Mouse (Mus musculus) gonadal fat pad, adult 2 months (tissue): ENCODE data around the gene Gm1113. TPM values are rescaled to one million over a fixed set of nuclear protein-coding genes. Genes with fewer than 3 reads are reported as not detected.

Experiments used
- DNase-seq: peaks from one replicate; pipeline ENCODE4 v3.0.0-alpha.2; 2012; ENCODE audit warnings: low read depth
- polyA plus RNA-seq: library from polyadenylated mRNA; depleted of rRNA; stranded (reverse); fragments of >200 nt; gene quantifications from 2 replicates; pipeline ENCODE4 v1.2.3, GENCODE M21; 2012

Gm1113 gene
- polyA plus RNA-seq, 1 experiment, result not detected

DNA sequence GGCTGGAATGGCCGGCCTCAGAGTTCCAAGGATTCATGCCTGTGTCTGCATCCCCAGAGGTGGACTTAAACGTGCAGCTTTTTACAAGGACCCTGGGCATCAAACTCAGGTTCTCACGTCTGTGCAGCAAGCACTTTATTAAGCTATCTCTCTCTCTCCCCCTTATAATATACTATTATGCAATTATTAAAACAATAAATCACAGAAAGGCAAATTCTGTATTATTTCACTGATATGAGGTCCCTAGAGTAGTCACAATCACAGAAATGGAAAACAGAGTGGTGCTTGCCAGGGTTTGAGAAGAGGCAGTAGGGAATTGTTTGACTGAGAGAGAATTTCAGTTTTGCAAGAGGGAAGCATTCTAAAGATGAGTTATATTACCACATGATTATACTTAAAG is 11.1 kb upstream of the Gm1113 start:
- DNase-seq, result no peak

GRCm38 (mm10) chr9:35523941-35524411 is 5.9 kb upstream of the Gm1113 start:
- no peak for DNase-seq

DNA sequence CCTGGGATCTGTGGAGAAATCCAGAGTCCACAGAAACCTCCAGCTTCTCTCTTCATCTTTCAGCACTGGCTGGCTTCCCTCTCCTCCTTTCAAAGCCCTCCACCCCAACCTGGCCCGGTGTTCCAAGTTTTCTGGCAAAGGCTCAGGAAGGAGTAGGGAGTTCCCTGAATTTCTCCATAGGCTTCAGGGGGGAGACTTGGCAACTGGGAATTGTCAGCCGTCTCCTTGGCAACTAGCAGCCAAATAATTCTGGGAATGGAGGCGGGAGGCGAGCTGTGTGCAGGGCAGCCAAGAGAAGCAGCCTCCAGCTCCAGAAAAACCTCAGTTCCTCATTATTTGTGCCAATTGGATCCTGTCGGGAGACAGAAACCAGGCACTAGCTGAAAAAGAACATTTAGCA is 5.5 kb upstream of the Gm1113 start:
- no peak for DNase-seq

GRCm38 (mm10) chr9:35522821-35523515 is 4.9 kb upstream of the Gm1113 start:
- no peak for DNase-seq

DNA sequence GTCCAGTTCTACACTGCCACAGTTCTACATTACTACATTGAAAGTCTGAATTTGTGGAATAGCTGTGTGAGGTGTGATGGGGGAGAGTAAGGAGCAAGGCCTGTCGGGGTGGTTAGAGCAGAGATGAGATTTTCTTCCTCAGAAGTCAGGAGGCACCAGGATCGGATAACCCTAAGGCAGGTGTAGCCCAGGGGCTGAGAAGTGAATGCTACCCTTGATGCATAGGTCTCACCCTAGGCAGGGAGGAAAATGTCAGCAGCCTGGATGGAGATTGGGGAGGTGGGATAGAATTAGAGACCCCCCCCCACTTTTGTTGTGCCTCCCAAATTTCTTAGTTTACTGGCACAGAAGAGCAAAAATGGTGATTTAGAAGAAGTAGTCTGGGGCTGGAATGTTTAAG is 4.2 kb upstream of the Gm1113 start:
- DNase-seq, result no peak

DNA sequence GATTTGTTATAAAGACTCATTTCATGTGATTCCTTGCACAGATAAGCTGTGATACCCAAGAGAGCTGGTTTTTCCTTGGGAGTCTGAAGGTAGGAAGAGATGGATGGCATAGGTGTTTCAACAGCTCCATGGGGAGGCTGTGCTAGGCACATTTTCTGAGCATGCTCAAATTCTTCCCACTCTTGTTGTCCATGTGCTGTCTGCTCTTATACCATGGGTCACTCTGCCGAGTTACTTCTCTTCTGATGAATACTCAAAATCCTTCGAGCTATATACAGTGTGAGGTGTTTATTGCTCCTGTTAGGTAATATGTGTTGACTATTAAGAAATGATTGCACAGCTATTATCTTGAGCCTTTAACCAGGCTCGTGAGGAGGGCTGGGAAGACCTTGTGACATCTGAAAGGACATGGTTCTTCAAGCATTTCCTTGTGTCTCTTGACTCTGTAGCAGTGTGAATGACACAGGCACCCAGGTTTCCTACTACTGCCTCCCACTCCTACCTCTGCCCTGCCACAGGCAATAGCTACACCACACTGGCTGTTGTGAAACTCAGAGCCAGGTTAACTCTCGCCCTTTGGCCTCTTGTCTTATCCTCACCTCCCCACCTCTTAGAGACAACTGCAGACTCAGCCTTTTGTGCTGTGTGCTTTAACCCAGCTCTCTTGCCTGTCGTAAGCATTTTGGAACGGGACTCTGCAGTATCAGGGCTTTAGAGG is 2.7 kb upstream of the Gm1113 start:
- DNase-seq, result no peak

DNA sequence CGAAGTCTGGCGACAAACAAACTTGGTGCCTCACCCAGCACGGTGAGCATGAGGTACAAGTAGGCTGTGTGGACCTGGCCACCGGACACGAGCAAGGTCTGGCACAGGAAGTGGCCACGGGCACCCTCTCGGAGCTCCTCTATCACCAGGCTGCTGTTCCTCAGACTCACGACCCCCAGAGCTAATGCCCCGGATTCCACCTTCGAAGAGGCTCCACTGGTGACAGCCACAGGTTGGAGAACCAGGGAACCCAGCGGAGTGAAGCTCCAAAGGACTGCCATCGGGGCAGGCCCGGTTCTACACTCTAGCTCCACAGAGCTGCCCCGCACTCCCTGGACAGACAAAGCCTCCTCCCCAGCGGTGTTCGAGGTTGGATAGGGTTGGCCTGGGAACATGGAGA is 1.4 kb downstream of the Gm1113 start:
- no peak for DNase-seq

DNA sequence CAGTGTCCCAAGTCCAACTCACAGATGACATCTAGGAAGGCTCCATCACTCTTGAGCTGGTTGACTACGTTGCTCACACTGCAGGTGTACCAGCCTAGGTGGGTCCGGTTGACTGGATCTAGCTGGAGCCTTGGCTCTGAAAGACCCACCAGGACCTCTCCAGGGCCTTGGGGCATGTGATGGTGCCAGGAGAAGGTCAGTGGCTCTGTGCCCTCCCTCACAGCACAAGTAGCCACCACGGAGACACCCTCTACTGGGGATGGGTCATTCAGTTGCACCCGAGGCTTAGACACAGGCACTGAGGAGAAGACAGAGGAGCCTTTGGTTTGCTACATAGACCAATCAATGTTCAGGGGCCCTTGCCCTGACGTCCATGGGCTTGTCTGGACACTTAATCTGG is 1.9 kb downstream of the Gm1113 start:
- DNase-seq, result no peak

- no peak for DNase-seq
These were observed 4.2 kb downstream of the Gm1113 start for GRCm38 (mm10) chr9:35513900-35514299.

GRCm38 (mm10) chr9:35508234-35508633 is 9.8 kb downstream of the Gm1113 start:
- no peak for DNase-seq

DNA sequence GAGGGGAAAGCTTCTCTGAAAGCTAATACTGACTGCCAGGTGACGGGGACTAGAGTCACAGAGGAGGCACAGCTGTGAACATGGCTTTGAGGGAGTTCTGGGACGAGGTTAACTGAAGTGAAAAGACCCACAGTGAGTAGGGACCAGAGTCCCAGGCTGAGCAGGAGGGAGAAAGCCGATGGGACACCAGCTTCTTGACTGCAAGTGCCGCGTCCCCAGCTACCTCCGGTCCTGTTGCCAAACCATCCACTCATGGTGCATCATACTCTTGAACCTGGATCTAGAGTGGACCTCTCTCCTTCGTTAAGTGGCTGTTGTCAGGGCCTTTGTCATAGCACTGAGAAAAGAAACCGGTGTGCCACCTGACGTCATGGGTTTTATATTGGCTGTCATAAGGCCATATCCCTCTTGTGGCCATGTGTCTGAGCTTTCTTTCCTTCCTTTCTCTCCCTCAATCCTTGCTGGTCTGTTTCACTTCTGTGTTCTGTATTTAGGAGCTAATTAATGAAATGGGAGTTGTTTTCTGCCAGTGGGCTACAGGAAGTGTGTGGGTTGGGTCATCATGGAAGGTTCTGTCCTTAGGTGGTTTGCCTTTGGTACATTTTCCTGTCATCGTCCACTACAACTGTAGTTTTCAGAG is 15.6 kb downstream of the Gm1113 start:
- DNase-seq, result no peak

- DNase-seq, result no peak
These were observed 18.1 kb downstream of the Gm1113 start for GRCm38 (mm10) chr9:35499946-35500345.

DNA sequence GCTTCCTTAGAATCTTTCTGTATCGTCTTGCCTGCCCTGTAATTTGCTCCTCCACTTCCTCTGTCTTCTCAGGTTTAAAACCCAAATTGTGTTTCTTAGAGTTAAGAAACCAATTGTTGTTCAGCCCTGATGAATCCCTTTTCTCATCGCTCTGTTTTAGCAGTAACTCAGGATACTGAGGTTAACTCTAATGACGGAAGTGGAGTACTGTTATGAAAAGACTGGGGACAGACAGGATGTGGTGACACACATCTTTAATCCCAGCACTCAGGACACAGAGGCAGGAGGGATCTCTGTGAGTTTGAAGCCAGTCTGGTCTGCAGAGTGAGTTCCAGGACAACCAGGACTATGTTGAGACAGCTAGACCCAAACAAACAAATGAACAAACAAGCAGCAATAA is 22.6 kb downstream of the Gm1113 start:
- no peak for DNase-seq

DNA sequence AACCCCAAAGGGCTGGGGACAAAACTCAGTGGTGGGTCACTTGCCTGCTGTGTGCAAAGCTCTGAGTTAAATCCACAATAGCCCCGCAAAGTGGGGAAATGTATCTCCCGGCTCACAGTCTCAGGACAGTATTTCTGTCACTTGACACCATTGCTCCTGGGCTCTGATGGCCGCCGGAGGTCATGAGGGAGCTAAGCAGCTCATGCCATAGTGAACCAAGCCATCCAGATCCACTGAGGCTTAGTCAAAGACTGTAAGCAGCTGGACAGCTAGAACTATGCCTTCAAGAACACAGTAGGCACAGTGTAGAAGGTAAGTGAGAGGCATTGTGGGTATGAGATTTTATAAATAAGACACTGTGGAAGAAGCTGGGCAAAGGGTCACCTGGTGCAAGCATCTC is 23.1 kb downstream of the Gm1113 start:
- DNase-seq, result no peak

- no peak for DNase-seq
These were observed 24.4 kb downstream of the Gm1113 start for GRCm38 (mm10) chr9:35493733-35494092.

GRCm38 (mm10) chr9:35493033-35493732 is 24.9 kb downstream of the Gm1113 start:
- DNase-seq, result no peak

DNA sequence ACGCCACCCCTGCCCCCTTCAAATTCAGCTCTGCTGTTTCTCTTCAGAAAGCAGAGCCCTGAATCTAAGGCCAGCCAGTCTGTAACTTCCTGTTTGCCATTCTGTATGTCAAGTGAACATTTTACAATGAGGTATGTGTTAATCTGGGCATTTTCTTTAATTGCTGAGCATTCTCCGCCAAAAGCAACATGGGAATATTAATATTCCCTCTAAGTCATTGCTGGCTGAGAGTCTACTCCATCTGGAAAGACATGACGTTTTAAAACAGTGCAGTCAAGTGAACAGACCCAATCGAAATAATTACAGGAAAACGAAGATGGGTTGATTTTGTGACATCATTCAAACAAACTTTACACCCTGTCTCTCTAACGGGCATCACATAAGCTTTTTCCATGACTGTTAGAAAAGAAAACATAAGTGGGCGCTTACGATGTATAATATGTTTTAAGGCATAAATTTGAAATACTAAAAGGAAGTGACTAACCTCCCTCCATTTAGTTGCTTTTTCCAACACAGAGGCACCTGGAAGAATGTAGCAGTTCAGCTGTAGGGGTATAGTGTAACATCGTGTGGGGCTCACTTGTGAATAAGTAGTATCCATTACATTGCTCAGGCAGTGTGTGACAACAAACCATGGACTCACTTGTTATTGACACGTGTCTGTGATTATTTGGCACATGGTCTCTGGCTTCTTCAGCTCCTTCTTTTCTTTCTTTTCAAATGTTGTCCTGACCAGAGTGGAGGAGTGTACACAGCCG is 26.8 kb downstream of the Gm1113 start:
- no peak for DNase-seq

GRCm38 (mm10) chr9:35488496-35488895 is 29.6 kb downstream of the Gm1113 start:
- no peak for DNase-seq

DNA sequence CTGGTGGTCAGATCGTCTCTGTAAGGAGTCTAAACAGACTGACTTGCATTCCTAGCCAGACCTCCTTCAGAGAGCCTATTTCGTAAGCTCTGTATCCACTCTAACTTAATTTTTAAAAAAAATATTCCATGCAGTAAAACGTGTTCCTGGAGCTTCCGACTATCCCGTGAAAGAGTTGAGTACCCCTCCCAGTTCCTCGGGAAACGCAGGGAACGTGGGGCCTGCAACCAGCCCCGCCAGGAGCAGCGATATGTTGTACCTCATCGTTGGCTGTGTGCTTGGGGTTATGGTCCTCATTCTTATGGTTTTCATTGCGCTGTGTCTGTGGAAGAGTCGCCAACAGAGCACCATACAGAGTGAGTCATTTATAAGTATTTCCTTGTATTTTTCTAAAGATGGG is 31.5 kb downstream of the Gm1113 start:
- no peak for DNase-seq

- no peak for DNase-seq
These were observed 34.1 kb downstream of the Gm1113 start for GRCm38 (mm10) chr9:35483949-35484348.

- no peak for DNase-seq
These were observed 35.8 kb downstream of the Gm1113 start for GRCm38 (mm10) chr9:35482014-35482898.
